Mouse (Mus musculus) ES-E14 (cell line): ENCODE measurements around the gene Gin1.

Experiments used
- CHD2 ChIP-seq: IDR thresholded peaks from 2 replicates; pipeline ENCODE4 v1.6.1; 2014; ENCODE audit warnings: mild to moderate bottlenecking, low read depth, low read length, inconsistent platforms
- MAFK ChIP-seq: IDR thresholded peaks from 2 replicates; pipeline ENCODE4 v1.6.1; 2014; ENCODE audit warnings: mild to moderate bottlenecking, low read depth, low read length, inconsistent platforms; ENCODE audit not compliant: insufficient read depth

GRCm38 (mm10) chr1:97729339-97729738 lies 40.6 kb upstream of the Gin1 start:
- no peak for TF ChIP-seq CHD2
- no peak for TF ChIP-seq MAFK
